Mouse (Mus musculus) C2C12 (cell line): Measurements from ENCODE around the gene Zfp784.

Source experiments
- CTCF ChIP-seq: IDR thresholded peaks from one replicate; pipeline ENCODE4 v1.5.1; 2011; ENCODE audit not compliant: control insufficient read depth, insufficient read depth, insufficient read length
- MAX ChIP-seq: IDR thresholded peaks from one replicate; pipeline ENCODE4 v1.6.1; 2011; ENCODE audit warnings: mild to moderate bottlenecking, control low read depth
- MYOG ChIP-seq: IDR thresholded peaks from one replicate; pipeline ENCODE4 v1.6.1; 2011; ENCODE audit not compliant: control insufficient read depth, insufficient read length; ENCODE audit errors: extremely low read depth

DNA sequence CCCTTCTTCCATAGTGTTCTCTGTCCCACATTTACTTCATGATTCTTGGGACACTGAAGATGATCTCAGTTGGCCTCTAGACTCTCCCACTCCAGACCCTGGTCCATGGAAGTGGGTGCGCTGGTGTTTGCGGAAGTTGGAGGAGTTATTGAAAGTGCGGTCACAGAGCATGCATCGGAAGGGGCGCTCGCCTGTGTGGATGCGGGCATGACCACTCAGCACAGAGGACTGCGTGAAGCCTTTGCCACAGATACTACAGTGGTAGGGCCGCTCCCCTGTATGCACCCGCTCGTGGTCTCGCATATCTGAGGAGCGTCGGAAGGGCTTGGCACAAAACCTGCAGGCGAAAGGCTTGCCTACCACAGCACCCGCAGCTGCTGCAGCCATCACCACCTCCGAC, 2.6 kb downstream of the Zfp784 start:
- no peak for TF ChIP-seq MAX
- no peak for TF ChIP-seq CTCF
- no peak for TF ChIP-seq MYOG
